Mouse (Mus musculus) spleen, adult 18-20 months (tissue): ENCODE measurements around the gene Irf3.

Source experiments
- DNase-seq, 2 experiments: peaks; one replicate each; pipeline ENCODE4 v3.0.0; 2022; ENCODE audit warnings: mixed read lengths in 2 of 2

The Irf3 gene

GRCm38 (mm10) chr7:44974383-44975116, 22.9 kb upstream of the Irf3 start, which contains the start of gene Cpt1c:
TSS of gene Cpt1c (minus strand) at chr7:44974851.
- peak in 1 of 2 experiments; percentile 43 for DNase-seq

- no peak for DNase-seq
Measured at GRCm38 (mm10) chr7:44975117-44975419, 22.4 kb upstream of the Irf3 start.

- DNase-seq: no peak
Measured at GRCm38 (mm10) chr7:44978300-44978699, 19.1 kb upstream of the Irf3 start.

DNA sequence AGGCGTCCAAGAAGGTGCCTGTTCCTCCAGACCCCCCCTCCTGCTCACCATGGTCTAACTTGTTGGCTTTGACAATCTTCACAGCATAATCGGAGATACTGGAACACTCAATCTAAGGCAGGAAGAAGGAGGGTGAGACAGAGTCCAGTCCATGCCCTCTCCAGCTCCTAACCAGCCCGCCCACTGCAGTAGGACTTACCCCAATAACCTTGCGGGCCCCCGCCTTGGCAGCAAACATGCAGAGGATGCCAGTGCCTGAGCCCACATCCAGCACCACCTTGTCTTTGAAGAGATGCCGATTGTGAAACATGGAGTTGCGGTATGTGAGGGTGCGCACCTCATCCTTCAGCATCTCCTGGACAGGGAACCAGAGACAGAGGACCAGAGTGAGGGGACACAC, 15.9 kb upstream of the Irf3 start:
- no peak for DNase-seq

DNA sequence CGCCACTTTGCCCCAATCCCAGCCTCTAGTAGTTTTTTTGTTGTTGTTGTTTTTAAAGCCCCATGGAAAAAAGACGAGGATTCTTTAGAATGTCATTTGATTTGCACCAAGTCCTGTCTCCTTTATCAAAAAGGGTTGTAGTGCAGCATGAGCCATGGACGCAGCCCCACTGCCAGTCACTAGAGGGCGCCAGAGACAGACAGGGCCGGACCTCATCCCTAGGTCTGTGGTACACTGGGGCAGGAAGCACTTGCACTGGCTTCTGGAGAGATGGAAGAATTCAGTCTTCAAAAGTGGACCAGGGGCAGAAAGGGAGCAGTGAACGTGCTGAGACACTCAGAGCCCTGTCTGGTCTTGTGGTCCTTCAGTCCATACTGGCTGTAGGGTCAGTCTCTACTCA, 14.4 kb upstream of the Irf3 start:
- peak; percentile 64 to 86 for DNase-seq

DNA sequence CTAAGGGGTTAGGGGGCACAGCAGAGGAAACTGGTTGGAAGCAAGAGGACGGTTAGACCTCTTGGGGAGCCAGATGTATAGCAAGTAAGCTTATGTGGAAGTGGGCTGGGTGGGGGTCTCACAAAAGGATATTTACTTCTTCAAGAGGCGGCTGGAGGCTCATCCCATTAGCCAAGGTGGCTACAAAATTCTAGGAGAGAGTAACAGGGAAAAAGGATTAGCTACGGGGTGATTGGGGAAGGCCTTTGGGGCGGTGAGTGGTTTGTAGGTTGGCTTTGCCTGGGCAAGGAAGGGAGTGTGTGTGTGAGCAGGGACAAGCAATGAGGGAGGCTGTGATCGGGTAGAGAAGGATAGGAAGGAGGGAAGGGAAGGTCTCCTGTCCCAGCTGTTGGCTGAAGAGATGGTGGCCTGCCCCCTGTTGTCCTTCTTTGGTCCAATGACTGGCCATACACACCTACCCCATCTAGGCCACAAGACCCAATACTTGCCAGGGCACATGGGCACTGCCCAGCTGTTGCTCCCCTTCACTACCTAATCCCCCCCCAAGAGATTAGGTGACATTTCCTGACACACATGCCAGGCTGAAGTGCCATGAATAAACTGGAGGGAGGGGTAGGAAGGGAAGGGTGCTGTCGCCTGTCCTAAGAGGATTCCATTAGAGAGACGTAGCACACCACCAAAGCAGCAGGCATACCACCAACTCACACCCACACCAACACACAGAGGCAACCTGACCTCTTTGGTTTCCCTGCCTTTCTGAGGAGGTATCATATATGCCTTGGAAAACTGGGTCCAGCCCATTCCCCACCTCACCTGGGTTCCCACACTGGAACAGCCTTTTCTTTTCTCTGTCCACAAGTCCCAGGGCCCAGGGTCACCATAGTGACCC, 13.3 kb upstream of the Irf3 start:
- DNase-seq: no peak

GRCm38 (mm10) chr7:44984833-44985164, 12.6 kb upstream of the Irf3 start:
- DNase-seq: no peak

- DNase-seq: peak; percentile 54 to 59
Measured at GRCm38 (mm10) chr7:44985595-44986191, 11.8 kb upstream of the Irf3 start.

DNA sequence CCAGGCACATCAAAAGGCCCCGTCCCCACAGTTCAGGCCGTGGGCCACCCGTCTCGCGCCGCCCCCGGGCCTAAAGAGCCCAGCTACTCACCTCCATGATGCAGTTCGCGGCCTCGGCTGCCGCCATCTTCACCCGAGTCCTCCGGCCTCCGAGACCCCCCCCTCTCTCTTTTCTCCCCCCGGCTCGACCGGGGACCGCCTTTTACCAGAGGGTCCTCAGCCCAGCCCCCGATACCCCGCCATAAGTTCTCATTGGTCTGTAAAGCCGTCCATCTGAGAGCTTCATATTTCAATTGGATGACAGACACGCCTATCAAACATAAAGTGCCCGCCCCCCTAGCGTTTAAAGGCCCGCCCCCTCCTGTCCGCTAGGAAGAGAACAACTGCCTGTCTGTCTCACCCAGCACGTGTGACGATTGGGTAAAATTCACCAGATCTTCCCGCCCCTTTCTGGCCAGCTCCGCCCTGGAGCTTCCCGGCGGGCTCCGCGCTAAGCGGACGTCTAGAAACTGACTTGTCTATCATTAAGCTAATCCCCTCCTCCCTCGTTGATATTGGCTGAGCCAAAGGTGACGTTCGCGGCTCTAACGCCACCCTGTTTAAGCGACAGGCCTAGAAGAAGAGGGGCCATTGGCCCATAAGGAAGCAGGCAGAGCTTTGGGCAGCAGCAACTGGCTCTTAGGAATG, 11.1 kb upstream of the Irf3 start, which contains the start of gene Prmt1:
Gene Prmt1, minus strand, starts transcription at position 377 of the 687 bp plus-strand sequence.
- DNase-seq: peak; percentile 94 to 97

DNA sequence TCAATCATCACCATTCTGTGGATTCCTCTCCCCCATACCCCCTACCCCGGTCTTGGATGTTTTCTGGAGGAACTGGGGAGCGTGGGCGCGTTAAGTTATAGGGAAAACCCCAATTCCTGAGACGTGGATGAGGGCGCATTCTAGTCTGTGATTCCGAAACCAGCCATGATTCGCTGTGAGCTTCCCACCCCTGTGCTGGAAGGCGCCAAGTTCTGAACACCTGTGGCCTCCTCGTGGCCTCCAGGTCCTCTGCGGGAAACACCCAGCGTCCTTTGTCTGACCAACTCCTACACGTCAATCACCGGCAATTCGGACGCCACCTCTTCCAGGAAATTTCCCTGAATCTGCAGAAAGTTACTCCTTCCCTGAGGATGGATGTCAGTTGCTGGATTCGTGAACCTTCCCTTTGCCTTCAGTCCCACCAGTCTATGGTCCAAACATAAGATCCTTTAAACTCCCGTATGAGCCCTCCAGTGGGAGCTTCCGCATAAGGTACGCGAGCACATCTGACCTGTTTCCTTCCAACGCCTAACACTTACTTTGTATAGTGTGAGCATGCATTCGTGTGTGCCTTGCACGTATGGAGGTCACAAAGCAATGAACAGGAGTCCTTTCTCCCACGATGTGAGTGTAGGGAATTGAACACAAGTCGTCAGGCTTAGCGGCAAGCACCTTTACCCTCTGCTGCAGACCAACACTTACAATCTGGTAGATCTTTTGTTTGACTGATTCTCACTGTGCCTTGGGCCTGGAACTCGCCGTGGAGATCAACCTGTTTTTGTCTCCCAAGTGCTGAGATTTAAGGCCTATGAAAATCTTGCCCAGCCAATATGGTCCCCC, 10.3 kb upstream of the Irf3 start:
- no peak for DNase-seq

GRCm38 (mm10) chr7:44996672-44997071, 776 bp upstream of the Irf3 start:
- no peak for DNase-seq

DNA sequence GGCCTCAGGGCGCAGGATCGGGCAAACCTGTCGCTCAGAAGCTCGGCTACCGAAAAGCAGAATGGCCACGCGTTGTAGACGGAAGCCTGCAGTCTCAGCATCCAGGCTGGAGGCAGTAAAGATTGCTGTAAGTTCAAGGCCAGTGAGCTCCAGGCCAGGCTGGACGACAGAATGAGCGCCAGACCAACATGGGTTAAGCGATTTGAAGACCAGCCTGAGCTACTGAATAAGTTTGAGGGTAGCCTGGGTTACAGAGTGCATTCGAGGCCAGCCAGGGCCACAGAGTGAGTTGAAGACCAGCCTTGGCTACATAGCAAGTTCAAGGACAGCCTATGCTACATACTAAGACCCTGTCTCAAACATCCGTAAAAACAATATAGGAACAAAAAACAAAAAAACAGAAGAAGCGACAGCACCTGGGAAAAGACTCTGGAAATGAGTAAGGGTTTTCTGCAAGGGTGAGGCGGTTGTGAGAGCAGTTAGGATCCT, 536 bp downstream of the Irf3 start:
- no peak for DNase-seq

- peak in 1 of 2 experiments; percentile 28 for DNase-seq
Measured at GRCm38 (mm10) chr7:44998501-44998955, 1.1 kb downstream of the Irf3 start, which contains the start of gene Bcl2l12. TSS of gene Bcl2l12 (minus strand) at chr7:44998712.

DNA sequence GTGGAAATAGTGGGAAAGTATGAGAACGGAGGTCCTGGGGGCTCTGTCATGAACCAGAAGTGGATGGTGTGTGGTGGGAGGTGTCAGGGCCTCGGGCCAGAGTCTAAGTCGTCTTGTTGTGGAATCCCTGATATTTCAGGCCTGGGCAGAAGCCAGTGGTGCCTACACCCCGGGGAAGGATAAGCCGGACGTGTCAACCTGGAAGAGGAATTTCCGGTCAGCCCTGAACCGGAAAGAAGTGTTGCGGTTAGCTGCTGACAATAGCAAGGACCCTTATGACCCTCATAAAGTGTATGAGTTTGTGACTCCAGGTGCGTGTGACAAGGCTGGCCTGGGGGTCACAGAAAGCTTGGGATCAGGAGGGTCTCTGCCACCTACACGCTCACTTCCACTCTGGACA, 2.3 kb downstream of the Irf3 start:
- peak in 1 of 2 experiments; percentile 4 for DNase-seq

- peak in 1 of 2 experiments; percentile 9 for DNase-seq
Measured at GRCm38 (mm10) chr7:45000539-45001114, 3.2 kb downstream of the Irf3 start.

GRCm38 (mm10) chr7:45002440-45002839, 5.0 kb downstream of the Irf3 start:
- DNase-seq: peak in 1 of 2 experiments; percentile 4

GRCm38 (mm10) chr7:45004546-45004945, 7.1 kb downstream of the Irf3 start:
- no peak for DNase-seq

DNA sequence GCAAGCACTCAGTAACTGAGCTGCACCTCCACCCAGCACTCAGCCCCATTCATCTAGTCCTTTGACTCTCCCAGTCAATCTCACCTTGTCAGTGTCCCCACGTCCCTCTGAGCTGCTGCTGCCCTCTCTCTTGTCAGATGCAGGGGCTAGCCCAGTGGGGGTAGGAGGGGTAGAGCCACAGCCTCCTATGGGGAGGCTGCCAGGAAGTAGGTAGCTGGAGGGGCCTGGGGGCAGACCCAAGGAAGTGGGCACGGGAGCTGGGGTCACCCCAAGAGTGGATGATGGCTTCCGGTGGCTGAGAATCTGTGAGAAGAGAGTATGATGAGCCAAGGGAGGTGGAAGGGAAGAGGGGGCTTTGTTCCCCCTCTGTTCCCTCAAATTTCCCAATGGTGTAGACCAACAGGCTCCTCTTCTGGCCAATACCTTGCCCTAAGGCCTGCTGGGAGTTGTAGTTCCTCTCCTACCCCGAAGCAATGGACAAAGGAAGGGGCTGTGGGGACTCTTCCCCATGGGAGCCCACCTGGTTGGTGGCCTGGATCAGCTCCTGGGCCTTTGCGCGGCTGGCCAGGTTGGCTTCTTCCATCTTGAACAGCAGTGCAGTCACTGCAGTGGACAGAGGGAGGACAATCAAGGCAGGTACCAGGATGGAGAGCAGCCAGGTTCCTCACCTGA, 8.0 kb downstream of the Irf3 start:
- DNase-seq: peak in 1 of 2 experiments; percentile 4

DNA sequence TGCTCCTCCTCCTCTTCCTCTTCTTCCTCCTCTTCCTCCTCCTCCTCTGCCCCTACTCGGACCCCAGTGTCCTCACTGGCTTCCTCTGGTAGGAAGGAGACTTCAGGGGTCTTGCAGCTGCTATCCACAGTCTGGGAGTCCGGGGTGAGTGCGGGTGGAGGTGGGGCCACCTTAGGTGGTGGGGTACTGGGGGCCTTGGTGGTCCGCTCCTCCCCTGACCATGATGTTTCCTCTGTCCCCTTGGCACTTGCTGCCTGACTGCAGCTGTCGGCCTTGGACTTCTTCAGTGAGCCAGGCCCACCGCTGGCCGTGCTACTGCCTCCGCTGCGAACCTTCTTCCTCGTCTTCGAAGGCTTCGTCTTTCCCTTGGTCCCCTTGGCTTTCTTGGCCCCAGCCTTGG, 9.1 kb downstream of the Irf3 start:
- peak in 1 of 2 experiments; percentile 5 for DNase-seq

DNA sequence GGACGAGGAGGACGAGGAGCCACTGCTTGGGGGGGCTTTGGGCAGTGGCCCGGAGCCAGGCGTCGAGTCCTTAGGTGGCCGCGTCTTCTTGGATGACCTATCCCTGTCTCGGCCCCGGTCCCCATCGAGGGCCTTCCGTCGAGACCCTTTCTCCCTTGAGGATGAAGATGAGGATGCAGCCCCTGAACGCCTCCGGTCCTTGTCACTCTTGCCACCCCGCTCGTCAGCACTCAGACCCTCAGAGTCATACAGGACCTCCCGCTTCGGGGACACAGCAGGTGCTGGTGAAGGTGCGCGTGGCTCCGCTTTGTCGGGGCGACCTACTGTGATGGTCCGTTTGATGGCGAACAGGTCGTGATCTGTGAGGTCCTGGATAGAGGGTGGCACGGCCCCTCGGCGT, 9.7 kb downstream of the Irf3 start:
- DNase-seq: no peak

GRCm38 (mm10) chr7:45007846-45008245, 10.4 kb downstream of the Irf3 start:
- peak in 1 of 2 experiments; percentile 8 for DNase-seq
